Mouse (Mus musculus) erythroblast, adult 5-6 weeks (primary cell): ENCODE measurements around the gene Gm4969. TPM values are rescaled to one million over a fixed set of nuclear protein-coding genes. Genes with fewer than 3 reads are reported as not detected.
"Not testable (repeated sequence)": the region's sequence is repeated elsewhere in the genome, so short reads cannot be mapped to it uniquely, and the experiment has no call there.

Source experiments
- ATAC-seq: replicated peaks from 2 replicates; pipeline ENCODE4 v1.8.0; 2016; ENCODE audit warnings: moderate number of reproducible peaks, mild to moderate bottlenecking, moderate TSS enrichment, inconsistent platforms; ENCODE audit not compliant: poor library complexity, low FRiP score, severe bottlenecking
- total RNA-seq, 2 experiments: library from RNA; stranded (forward) in 1 of 2; stranded (reverse) in 1 of 2; fragments of 150-400 nt in 1 of 2; fragments of 200-764, 138-1000 nt in 1 of 2; gene quantifications; 2 replicates each; pipeline versions ENCODE4 v1.2.3 to v1.2.4; 2015 to 2017; ENCODE audit warnings: low replicate concordance in 2 of 2

The Gm4969 gene
- total RNA-seq, 2 experiments from 2014 or later, result not detected

GRCm38 (mm10) chr7:19076586-19076991, 41.6 kb downstream of the Gm4969 start:
- ATAC-seq, result peak; percentile 55; the same call in 1 of the 2 replicates

DNA sequence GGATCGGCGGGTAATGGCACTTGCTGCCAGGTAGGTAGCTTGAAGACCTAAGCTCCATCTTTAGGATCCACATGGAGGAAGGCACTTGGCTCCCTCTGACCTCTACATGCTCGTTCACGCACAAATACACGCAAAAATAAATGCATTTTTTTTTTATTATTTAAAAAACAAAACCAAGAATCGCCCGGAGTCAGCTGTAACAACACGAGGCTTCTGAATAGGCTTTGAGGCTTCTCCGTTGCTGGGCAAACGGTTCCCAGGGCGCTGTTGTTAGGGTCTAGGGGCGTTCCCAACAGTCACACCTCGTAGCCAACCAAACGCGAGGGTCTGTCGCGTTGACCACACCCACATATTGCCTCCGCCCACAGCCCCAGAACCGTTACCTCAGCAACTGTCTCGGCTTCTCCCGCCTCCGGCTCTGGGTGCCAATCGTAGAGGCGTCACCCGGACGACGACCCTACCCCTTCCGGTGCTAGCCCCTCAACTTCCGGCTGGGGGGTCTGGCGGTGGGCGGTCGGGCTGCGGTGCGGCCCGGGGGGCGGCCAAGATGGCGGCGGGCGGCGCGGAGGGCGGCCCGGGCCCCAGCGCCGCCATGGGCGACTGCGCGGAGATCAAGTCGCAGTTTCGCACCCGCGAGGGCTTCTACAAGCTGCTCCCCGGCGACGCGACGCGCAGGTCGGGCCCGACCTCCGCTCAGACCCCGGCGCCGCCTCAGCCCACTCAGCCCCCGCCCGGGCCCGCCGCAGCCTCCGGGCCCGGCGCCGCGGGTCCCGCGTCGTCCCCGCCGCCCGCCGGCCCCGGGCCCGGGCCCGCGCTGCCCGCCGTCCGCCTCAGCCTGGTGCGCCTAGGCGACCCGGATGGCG, 42.2 kb downstream of the Gm4969 start, which contains the start of gene Dmwd:
TSS of gene Dmwd (plus strand) at position 505 of the 863 bp plus-strand sequence.
- peak; percentile 92 for ATAC-seq

DNA sequence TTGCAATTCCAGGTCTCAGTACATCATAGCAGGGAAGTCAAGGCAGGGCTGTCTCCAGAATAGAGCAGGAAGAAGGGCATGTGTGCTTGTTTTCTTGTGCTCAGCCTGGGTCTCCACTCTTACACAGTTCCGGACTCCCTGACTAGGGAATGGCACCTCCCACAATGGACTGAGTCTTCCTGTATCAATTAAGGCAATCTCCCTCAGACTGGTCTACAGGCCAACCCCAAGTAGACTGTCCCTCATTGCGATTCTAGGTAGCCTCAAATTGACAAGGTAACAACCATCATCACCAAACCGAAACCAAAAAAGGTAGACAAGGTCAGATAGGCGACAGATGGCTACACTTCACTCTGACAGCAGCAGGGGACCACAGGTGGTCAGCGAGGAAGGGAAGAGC, 42.9 kb downstream of the Gm4969 start:
- ATAC-seq, result no peak

DNA sequence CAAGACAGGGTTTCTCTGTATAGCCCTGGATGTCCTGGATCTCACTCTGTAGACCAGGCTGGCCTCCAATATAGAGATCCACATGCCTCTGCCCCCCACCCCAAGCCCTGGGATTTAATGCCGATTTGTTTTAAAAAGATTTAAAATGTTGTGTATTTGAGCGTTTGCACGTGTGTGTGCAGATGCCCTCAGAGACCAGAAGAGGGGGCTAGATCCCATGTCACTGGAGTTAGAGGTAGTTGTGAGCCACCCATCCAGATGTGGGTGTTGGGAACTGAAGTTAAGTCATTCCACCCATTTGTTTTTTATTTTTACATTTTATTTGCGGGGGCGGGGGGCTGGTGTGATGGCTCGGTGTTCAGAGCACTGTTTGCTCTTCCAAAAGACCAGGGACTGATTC, 43.7 kb downstream of the Gm4969 start:
- ATAC-seq, result no peak

DNA sequence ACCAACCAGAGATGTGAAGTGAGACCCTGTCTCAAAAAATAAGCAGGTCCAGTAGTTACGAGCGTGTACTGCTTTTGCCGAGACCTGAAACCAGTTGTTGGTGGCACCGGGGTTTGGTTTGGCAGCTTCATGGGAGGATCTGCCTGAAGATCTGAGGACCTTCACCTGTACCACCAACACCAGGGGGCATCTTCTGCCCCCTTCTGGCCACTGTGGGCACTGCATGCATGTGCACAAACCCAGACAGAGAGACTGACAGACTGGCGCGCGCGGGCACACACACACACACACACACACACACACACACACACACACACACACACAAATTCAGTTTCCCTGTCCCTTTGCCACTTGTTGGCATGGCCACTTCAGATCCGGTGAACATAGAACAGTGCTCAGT, 44.7 kb downstream of the Gm4969 start:
- no peak for ATAC-seq

- not testable (repeated sequence) for ATAC-seq
Measured at GRCm38 (mm10) chr7:19071024-19071423, 47.1 kb downstream of the Gm4969 start.

DNA sequence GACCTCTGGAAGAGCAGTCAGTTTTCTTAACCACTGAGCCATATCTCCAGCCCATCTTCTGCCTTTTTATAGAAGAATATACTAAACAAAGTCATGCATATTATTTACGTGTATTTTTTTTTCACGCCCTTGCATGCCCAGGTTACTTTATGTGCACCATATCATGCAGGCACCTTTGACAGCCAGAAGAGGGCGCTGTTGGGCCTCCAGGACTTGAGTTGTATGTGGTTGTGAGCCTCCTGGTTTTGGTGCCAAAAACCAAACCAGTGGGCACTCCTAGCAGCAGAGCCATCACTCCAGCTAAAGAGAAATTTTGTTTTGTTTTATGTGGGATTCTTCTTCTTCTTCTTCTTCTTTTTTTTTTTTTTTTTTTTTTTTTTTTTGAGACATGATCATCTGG, 48.7 kb downstream of the Gm4969 start:
- ATAC-seq, result peak; percentile 57

- ATAC-seq, result peak; percentile 44; the same call in 1 of the 2 replicates
Measured at GRCm38 (mm10) chr7:19068707-19069106, 49.5 kb downstream of the Gm4969 start.

DNA sequence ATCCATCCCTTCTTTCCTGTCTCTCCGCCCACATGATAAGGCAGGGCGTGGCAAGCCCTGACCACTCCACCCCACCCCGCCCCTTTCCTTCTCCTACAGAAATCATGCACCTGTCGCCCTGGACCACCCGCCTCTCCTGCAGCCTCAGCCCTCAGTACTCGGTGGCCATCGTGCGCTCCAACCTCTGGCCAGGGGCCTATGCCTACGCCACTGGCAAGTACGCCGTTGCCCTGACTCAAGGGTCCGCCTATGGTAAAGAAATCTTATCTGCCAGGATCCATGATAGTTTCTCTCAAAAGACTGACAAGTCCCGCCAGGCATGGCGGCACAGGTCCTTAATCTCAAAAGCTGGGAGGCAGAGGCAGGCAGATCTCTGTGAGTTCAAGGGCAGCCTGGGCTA, 50.2 kb downstream of the Gm4969 start:
- ATAC-seq, result no peak

- ATAC-seq, result no peak
Measured at GRCm38 (mm10) chr7:19067063-19067462, 51.1 kb downstream of the Gm4969 start.

DNA sequence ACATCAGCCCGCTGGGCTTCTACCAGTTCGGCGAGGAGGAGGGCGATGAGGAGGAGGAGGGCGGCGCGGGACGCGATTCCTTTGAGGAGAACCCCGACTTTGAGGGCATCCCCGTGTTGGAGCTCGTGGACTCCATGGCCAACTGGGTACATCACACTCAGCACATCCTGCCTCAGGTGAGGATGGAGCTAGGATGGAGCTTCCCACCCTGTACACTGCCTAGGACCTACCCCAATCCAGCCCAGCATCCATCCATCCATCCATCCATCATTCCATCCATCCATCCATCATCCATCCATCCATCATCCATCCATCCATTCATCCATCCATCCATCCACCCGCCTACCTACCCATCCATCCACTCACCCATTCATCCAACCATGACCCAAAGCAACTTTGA, 52.3 kb downstream of the Gm4969 start:
- ATAC-seq, result no peak

- ATAC-seq, result no peak
Measured at GRCm38 (mm10) chr7:19057405-19057804, 60.8 kb downstream of the Gm4969 start.

GRCm38 (mm10) chr7:19055108-19055507, 63.1 kb downstream of the Gm4969 start:
- ATAC-seq, result no peak

DNA sequence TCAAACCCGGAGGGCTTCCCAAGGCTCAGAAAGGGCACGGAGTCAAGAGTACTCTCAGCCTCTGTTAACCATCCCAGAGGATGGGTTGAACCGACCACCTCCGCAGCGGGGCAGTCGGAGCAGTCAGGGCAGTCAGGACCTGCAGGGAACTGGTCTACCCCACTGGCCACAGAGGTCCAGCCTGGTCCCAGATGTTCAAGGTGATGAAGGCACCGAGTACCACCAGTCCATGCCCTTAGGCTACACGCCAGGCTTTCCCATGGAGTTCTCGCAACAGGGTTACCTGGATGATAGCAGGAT, 63.4 kb downstream of the Gm4969 start:
- ATAC-seq, result no peak

DNA sequence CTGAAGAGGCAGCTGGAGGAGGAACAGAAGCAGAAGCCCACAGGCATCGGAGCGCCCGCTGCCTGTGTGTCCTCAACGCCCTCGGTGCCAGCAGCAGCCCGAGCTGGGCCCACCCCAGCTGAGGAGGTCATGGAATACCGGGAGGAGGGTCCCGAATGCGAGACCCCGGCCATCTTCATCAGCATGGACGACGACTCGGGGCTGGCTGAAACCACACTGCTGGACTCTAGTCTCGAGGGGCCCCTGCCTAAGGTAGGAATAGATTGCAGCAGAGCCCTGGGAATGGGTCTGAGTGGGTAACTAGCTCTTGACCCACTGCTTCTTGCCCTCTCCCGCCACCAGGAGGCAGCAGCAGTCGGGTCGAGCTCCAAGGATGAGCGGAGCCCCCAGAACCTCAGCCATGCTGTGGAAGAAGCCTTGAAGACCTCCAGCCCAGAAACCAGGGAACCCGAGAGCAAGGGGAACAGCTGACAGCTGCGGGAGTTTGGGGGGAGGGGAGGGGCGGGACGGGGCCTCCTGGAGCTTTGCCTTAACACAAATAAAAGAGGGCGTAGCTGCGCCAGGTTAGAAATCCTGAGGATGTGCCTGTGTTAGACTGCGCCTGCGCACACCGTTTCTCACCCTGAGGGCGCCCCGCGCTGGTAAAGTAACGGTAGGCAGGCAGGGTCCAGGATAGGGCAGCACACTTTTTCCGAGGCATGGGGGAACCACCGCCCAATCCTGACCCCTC, 64.0 kb downstream of the Gm4969 start, which contains the start of gene Rsph6a:
TSS of gene Rsph6a (plus strand) at position 644 of the 730 bp plus-strand sequence.
- no peak for ATAC-seq

- no peak for ATAC-seq
Measured at GRCm38 (mm10) chr7:19053136-19053532, 65.0 kb downstream of the Gm4969 start.

- no peak for ATAC-seq
Measured at GRCm38 (mm10) chr7:19052345-19053135, 65.6 kb downstream of the Gm4969 start.

DNA sequence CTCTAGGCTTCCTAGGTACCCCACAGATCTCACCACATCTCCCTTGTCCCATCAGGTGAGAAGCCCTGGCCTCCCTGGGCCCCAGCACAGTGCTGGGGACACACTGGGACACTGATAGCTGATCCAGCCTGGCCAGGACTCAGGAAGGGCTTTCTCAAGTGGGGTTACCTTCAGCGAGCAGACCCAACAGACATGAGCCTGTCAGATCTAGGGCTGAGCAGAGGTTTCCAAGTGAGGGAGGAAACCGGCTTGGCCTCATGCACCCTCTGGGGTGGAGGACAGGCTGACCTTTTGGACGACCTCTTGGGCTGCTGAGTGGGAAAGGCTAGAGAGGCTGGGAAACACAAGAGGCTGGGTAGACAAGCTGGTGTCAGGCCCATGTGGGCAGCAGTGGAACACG, 67.0 kb downstream of the Gm4969 start:
- ATAC-seq, result no peak

DNA sequence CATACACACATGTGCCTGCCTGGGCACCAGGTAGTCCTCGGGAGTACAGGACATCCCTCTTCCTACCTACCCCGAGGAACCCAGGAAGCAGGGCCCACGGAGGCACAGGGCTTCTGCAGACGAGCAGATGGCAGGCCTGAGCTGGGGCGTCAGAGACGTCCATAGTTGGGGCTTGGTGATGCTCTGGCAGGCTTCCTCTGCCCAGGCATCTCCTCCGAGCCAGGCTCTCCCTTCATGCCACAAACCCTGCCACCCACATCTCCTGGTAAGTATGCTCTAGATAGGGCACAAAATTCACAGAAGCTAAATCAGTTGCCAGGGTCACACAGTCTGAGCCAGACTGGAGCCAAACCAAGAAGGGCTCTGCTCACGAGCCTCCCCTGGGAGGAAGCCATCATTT, 68.0 kb downstream of the Gm4969 start:
- ATAC-seq, result no peak

DNA sequence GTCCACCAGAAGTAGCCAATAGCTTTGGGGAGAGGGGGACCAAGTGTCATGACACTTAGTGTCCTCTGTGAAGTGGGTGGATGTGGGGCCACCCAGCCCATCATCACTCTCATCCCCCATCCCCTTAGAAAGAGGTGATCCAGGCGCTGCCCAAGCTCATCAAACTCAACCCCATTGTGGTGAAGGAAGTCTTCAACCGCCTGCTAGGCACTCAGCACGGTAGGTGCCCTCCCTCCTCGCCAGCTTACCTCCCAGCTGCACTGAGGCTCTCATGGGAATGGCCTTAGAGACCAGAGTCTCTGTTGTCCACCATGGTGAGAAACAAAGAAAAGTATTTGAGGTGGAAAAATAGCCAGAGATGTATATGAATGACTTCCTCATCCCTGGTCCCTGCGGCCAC, 68.9 kb downstream of the Gm4969 start:
- no peak for ATAC-seq
